Mouse (Mus musculus) spleen, adult 2 months (tissue): ENCODE measurements around the gene Spns2.

Source experiments
- CTCF ChIP-seq: fragments of 200-500 bp; IDR thresholded peaks from 2 replicates; pipeline ENCODE4 v1.5.1; 2011; ENCODE audit warnings: mild to moderate bottlenecking, inconsistent platforms; ENCODE audit not compliant: insufficient read depth, insufficient read length, insufficient replicate concordance; ENCODE audit errors: extremely low read depth
- POLR2A ChIP-seq: fragments of 200-500 bp; IDR thresholded peaks from 2 replicates; pipeline ENCODE4 v1.6.1; 2011; ENCODE audit warnings: low read depth, low read length, inconsistent platforms

DNA sequence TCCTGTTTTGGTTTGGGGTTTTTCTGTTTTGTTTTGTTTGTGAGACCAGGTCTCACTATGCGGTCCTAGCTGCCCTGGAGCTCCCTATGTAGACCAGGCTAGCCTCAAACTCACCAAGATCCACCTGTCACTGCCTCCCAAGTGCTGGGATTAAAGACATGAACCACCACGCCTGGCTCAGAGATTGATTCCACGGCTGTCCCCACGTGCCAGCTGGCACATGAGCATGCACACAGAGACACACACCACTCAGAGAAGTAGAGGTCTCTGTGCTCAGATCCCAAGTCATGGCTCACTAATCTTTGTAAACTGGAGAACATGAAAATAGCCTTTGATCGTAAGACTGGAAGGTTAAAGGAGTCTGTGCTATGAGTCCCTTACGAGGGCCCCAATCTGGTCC lies 70.7 kb downstream of the Spns2 start:
- TF ChIP-seq CTCF: no peak
- no peak for TF ChIP-seq POLR2A
